Mouse (Mus musculus): ENCODE measurements at regions not wholly inside any gene's neighbourhood (a gene's known extent, or its start where the extent isn't known, plus 50 kb on each side); places are given as distances from the start of the nearest gene placed in this dataset.

DNA sequence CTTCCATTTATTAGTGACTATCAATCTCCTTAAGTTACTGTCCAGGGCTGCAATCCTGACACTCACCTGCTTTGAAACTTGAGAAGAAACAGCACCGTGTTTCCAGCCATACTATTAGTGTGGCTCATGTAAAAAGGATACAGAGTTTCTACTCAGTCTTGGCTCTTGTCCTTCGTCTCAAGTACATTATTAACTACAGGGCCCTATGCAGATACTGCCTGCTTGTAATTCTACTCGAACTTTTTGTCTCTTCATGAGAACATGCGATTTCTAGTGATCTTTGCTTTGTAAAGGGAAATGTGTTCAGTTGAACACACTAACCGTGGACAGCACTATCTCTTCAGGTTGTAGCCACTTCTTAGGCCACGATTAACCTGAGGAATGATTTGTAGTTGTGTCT is 145.8 kb upstream of the Nr2f2 start:
- Histone ChIP-seq H3K27ac (replicated peaks) (no peak overlapping the region), H3K4me1 (replicated peaks) (0 out of 2 replicates have a peak, but pooled peaks cover 4% of the 10 kb centered on the region), H3K9me3 (replicated peaks) (no peaks in the 10 kb centered on the region), H3K9ac (no peak overlapping the region), H3K4me3 (replicated peaks) (no peak overlapping the region), H3K4me2 (no peak overlapping the region), H3K36me3 (replicated peaks) (no peaks in the 10 kb centered on the region), H3K27me3 (no peaks in the 10 kb centered on the region)
- WGBS (ENCODE audit: insufficient replicate concordance): 56% methylated on average over 6 of the region's 6 CpGs
- ATAC-seq (ENCODE audit: insufficient read depth): no peak

GRCm38 (mm10) chr7:70505671-70506181 is 139.2 kb upstream of the Nr2f2 start:
- Histone ChIP-seq H3K36me3 (replicated peaks) (no peaks in the 10 kb centered on the region), H3K4me2 (no peak overlapping the region), H3K9me3 (replicated peaks) (no peaks in the 10 kb centered on the region), H3K27me3 (no peaks in the 10 kb centered on the region), H3K9ac (no peak overlapping the region), H3K4me3 (replicated peaks) (no peak overlapping the region), H3K27ac (replicated peaks) (no peak overlapping the region), H3K4me1 (replicated peaks) (0 out of 2 replicates have a peak, but pooled peaks cover 3% of the 10 kb centered on the region)
- 24% methylated on average over 7 of the region's 7 CpGs for WGBS (ENCODE audit: insufficient replicate concordance)
- ATAC-seq (ENCODE audit: insufficient read depth): no peak

DNA sequence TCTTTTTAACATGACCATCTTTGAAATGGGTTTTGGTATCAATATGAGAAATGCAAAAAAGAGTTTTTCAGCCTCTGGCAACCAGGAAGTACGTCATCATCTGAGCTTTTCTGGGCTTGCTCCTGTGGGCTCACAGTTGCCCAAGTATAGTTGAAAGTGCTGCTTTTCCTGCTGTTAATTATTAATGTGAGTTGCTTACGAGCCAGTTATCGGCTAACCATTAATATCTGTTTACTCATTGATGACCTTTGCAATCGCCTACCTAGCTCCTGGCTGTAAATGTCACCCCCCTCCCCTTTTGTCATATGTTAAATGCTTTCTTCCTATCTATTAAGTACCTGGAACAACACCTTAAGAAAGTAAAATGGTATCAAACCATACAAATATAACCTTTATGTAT is 135.3 kb upstream of the Nr2f2 start:
- Histone ChIP-seq H3K9me3 (replicated peaks) (no peaks in the 10 kb centered on the region), H3K27me3 (no peaks in the 10 kb centered on the region), H3K27ac (replicated peaks) (no peak overlapping the region), H3K4me2 (no peak overlapping the region), H3K9ac (no peak overlapping the region), H3K4me3 (replicated peaks) (no peak overlapping the region), H3K4me1 (replicated peaks) (0 out of 2 replicates have a peak, but pooled peaks cover 3% of the 10 kb centered on the region), H3K36me3 (replicated peaks) (no peaks in the 10 kb centered on the region)
- 53% methylated on average over 4 of the region's 4 CpGs for whole genome bisulfite sequencing (ENCODE audit: insufficient replicate concordance)
- peak; percentile 31; the same call in 1 of the 2 replicates for ATAC-seq (ENCODE audit: insufficient read depth)

- no peaks in the 10 kb centered on the region for H3K9me3 ChIP-seq (replicated peaks)
- H3K4me1 ChIP-seq (replicated peaks): 0 out of 2 replicates have a peak, but pooled peaks cover 3% of the 10 kb centered on the region
- no peak overlapping the region for H3K27ac ChIP-seq (replicated peaks)
- H3K4me2 ChIP-seq: no peak overlapping the region
- no peak overlapping the region for H3K4me3 ChIP-seq (replicated peaks)
- WGBS (ENCODE audit: insufficient replicate concordance): 42% methylated on average over 8 of the region's 8 CpGs
- H3K9ac ChIP-seq: no peak overlapping the region
- H3K36me3 ChIP-seq (replicated peaks): no peaks in the 10 kb centered on the region
- no peaks in the 10 kb centered on the region for H3K27me3 ChIP-seq
- no peak for ATAC-seq (ENCODE audit: insufficient read depth)
Observed at GRCm38 (mm10) chr7:70496541-70497154, 130.1 kb upstream of the Nr2f2 start.

DNA sequence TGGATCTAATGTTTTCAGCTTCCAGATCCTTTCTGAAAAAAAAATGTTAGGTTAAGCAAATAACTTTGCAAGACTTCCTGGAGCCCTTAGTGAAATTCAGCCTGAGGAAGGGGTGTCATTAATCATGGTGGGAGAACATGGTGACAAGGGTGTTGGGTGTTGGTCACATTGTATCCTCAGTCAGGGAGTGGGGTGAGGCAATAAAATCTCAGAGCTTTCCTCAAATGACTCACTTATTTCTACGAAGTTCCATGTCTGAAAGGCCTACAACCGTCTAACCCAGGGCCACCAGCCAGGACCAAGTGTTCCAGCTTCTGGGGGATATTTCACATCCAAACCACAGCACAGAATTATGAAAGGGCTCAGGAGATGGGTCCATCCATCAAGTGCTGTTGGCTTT is 117.7 kb upstream of the Nr2f2 start:
- H3K27ac ChIP-seq (replicated peaks): no peak overlapping the region
- H3K4me1 ChIP-seq (replicated peaks): no peaks in the 10 kb centered on the region
- no peak overlapping the region for H3K4me2 ChIP-seq
- H3K9me3 ChIP-seq (replicated peaks): no peaks in the 10 kb centered on the region
- WGBS (ENCODE audit: insufficient replicate concordance): 63% methylated on average over 2 of the region's 2 CpGs
- H3K4me3 ChIP-seq (replicated peaks): no peak overlapping the region
- no peak for ATAC-seq (ENCODE audit: insufficient read depth)
- no peaks in the 10 kb centered on the region for H3K36me3 ChIP-seq (replicated peaks)
- no peak overlapping the region for H3K9ac ChIP-seq
- H3K27me3 ChIP-seq: no peaks in the 10 kb centered on the region

DNA sequence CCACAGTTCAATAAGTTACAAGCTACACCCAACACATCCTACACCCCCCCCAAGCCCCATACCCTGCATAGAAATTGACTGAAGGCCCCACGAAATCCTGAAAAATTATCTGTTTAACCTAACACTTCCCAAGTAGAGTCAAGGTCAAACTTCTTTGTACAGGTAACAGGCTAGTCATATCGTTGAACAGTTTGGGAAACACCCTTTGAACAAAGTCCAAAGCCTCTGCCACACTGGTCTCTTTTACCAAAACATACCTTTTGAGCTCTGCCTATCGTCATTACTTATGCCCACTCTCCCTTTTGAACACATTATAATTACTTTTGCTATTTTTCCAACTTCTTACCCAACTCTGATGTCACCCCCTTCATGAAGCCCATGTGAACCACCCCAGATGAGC is 117.0 kb upstream of the Nr2f2 start:
- no peak overlapping the region for H3K4me3 ChIP-seq (replicated peaks)
- no peak overlapping the region for H3K27ac ChIP-seq (replicated peaks)
- no peaks in the 10 kb centered on the region for H3K4me1 ChIP-seq (replicated peaks)
- no peaks in the 10 kb centered on the region for H3K9me3 ChIP-seq (replicated peaks)
- WGBS (ENCODE audit: insufficient replicate concordance): 40% methylated on average over 3 of the region's 3 CpGs
- H3K4me2 ChIP-seq: no peak overlapping the region
- no peak for ATAC-seq (ENCODE audit: insufficient read depth)
- H3K27me3 ChIP-seq: no peaks in the 10 kb centered on the region
- no peak overlapping the region for H3K9ac ChIP-seq
- no peaks in the 10 kb centered on the region for H3K36me3 ChIP-seq (replicated peaks)

DNA sequence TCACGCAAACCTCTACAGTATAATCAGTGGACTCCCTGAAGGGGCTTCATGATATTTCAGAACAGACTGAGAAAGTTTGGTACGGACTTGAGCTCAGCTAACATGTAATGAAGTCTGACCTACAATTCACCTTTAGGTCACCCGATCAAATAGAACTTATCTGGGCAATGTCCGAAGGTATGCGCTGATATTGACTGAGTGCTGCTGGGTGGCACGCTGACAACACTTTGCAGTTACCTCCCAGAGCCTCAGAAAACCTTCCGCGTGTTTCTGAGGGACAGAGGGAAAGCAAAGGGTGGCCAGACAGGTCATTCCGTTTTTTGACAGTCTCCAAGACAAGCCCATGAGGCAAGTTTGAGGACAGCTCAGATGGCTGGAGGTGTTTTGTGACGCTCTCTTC is 115.3 kb upstream of the Nr2f2 start:
- no peaks in the 10 kb centered on the region for H3K36me3 ChIP-seq (replicated peaks)
- no peak for ATAC-seq (ENCODE audit: insufficient read depth)
- no peaks in the 10 kb centered on the region for H3K9me3 ChIP-seq (replicated peaks)
- no peak overlapping the region for H3K4me3 ChIP-seq (replicated peaks)
- no peak overlapping the region for H3K9ac ChIP-seq
- H3K27ac ChIP-seq (replicated peaks): no peak overlapping the region
- no peaks in the 10 kb centered on the region for H3K4me1 ChIP-seq (replicated peaks)
- WGBS (ENCODE audit: insufficient replicate concordance): 59% methylated on average over 10 of the region's 10 CpGs
- no peak overlapping the region for H3K4me2 ChIP-seq
- H3K27me3 ChIP-seq: no peaks in the 10 kb centered on the region

DNA sequence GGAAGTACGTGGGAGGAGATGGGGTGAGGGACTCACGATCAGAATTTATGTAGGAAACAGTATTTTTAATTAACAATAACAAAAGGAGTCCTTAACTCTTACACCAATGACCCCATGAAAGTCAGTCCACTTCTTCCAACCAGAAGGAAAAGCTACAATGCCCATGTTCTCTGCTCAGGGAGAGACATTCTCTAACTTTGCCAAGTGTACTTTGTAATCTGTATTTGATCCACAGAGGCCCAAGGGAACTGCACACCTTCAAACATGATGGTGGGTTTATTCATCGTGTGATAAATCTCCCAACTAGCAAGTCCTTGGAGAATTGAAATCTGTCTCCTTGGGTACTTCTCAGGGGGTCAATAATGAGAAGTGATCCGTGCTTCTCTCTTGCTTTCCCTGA is 106.3 kb upstream of the Nr2f2 start:
- ATAC-seq (ENCODE audit: insufficient read depth): no peak
- no peaks in the 10 kb centered on the region for H3K4me1 ChIP-seq (replicated peaks)
- WGBS (ENCODE audit: insufficient replicate concordance): 53% methylated on average over 4 of the region's 4 CpGs
- no peak overlapping the region for H3K27ac ChIP-seq (replicated peaks)
- no peak overlapping the region for H3K4me2 ChIP-seq
- H3K9ac ChIP-seq: no peak overlapping the region
- no peaks in the 10 kb centered on the region for H3K9me3 ChIP-seq (replicated peaks)
- H3K27me3 ChIP-seq: no peaks in the 10 kb centered on the region
- H3K36me3 ChIP-seq (replicated peaks): no peaks in the 10 kb centered on the region
- H3K4me3 ChIP-seq (replicated peaks): no peak overlapping the region

DNA sequence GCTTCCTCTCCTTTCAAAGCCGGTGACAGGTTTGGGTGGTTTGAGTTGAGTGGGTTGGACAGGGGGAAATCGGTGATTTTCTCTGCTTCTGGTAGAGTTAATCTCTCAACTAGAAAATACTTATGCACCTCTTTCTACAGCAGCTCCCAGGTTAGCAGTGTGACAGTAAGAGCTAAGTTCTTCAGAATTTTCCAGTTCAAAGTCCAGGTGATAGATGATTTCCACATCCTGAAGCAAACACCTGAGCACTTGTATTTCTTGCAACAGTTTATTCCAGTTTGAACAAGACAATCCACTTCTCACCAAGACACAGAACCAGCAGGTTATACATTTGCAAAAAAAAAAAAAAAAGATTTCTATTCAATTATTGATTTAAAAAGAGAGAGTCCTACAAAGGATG is 104.0 kb upstream of the Nr2f2 start:
- no peaks in the 10 kb centered on the region for H3K36me3 ChIP-seq (replicated peaks)
- no peak overlapping the region for H3K4me3 ChIP-seq (replicated peaks)
- 63% methylated on average over 2 of the region's 2 CpGs for WGBS (ENCODE audit: insufficient replicate concordance)

DNA sequence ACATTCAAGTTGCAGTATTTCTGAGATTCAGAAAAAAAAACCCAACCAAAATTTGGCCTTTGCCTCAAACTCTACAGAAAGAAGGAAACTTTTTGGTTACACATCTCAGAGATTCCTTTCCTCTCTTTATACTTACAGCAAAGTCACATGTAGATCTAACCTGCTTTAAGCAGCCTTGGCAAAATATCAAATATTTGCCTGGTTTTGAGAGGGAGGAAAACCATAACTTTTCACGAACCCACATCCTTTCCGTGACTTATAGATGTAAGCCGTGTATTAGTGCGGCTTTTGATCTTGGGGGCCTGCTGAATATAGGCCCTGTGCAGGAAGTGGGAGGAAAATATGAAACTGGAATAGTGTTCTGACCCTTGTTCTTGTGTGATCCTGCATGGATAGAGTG is 95.6 kb upstream of the Nr2f2 start:
- Histone ChIP-seq H3K9ac (no peak overlapping the region), H3K4me1 (replicated peaks) (no peaks in the 10 kb centered on the region), H3K9me3 (replicated peaks) (no peaks in the 10 kb centered on the region), H3K4me2 (no peak overlapping the region), H3K27me3 (no peaks in the 10 kb centered on the region), H3K27ac (replicated peaks) (no peak overlapping the region), H3K36me3 (replicated peaks) (no peaks in the 10 kb centered on the region), H3K4me3 (replicated peaks) (no peak overlapping the region)
- 73% methylated on average over 4 of the region's 4 CpGs for WGBS (ENCODE audit: insufficient replicate concordance)
- ATAC-seq (ENCODE audit: insufficient read depth): no peak

More for the DNA sequence above, 104.0 kb upstream of the Nr2f2 start:
- no peaks in the 10 kb centered on the region for H3K4me1 ChIP-seq (replicated peaks)
- no peaks in the 10 kb centered on the region for H3K27me3 ChIP-seq
- H3K9ac ChIP-seq: no peak overlapping the region
- no peak overlapping the region for H3K4me2 ChIP-seq
- no peak overlapping the region for H3K27ac ChIP-seq (replicated peaks)
- ATAC-seq (ENCODE audit: insufficient read depth): no peak
- H3K9me3 ChIP-seq (replicated peaks): no peaks in the 10 kb centered on the region

GRCm38 (mm10) chr7:70454525-70454924 is 88.0 kb upstream of the Nr2f2 start:
- Histone ChIP-seq H3K4me1 (replicated peaks) (no peaks in the 10 kb centered on the region), H3K4me3 (replicated peaks) (no peak overlapping the region), H3K4me2 (no peak overlapping the region), H3K9ac (no peak overlapping the region), H3K27ac (replicated peaks) (no peak overlapping the region), H3K27me3 (no peaks in the 10 kb centered on the region), H3K36me3 (replicated peaks) (no peaks in the 10 kb centered on the region), H3K9me3 (replicated peaks) (no peaks in the 10 kb centered on the region)
- 59% methylated on average over 1 of the region's 1 CpGs for WGBS (ENCODE audit: insufficient replicate concordance)
- no peak for ATAC-seq (ENCODE audit: insufficient read depth)

DNA sequence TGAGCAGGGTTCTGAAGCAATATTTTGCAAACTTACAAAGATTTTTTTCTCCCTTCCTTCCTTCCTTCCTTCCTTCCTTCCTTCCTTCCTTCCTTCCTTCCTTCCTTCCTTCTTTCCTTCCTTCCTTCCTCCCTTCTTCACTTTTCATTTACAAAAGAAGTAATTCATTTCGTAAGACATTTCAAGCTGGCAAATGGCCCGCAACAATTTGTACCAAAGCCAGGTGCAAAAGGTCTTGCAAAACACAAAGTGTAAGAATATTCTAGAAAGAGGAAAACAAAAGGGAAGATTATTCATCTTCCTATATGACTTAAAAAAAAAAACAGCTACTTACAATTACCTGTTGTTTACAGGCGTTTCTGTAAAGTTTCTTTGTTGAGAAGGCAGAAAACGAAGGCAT is 86.3 kb upstream of the Nr2f2 start:
- H3K27ac ChIP-seq (replicated peaks): no peak overlapping the region
- H3K4me3 ChIP-seq (replicated peaks): no peak overlapping the region
- no peak overlapping the region for H3K9ac ChIP-seq
- no peak for ATAC-seq (ENCODE audit: insufficient read depth)
- no peak overlapping the region for H3K4me2 ChIP-seq
- no peaks in the 10 kb centered on the region for H3K4me1 ChIP-seq (replicated peaks)
- no peaks in the 10 kb centered on the region for H3K36me3 ChIP-seq (replicated peaks)
- no peaks in the 10 kb centered on the region for H3K9me3 ChIP-seq (replicated peaks)
- no peaks in the 10 kb centered on the region for H3K27me3 ChIP-seq
- WGBS (ENCODE audit: insufficient replicate concordance): 66% methylated on average over 4 of the region's 4 CpGs
